Mouse (Mus musculus) olfactory bulb, adult 2 months (tissue): ENCODE measurements around the gene Slc47a1.
A peak's percentile ranks its signal among the peaks of the same experiment; 100 is the strongest.

Experiments
- CTCF ChIP-seq: fragments of 200-500 bp; IDR thresholded peaks from 2 replicates; pipeline ENCODE4 v1.5.1; 2012; ENCODE audit warnings: low read depth, mild to moderate bottlenecking, low read length, moderate library complexity; ENCODE audit not compliant: insufficient read depth
- POLR2A ChIP-seq: fragments of 200-500 bp; IDR thresholded peaks from 2 replicates; pipeline ENCODE4 v1.6.1; 2012; ENCODE audit warnings: mild to moderate bottlenecking, low read depth, low read length, moderate library complexity; ENCODE audit not compliant: insufficient read depth

DNA sequence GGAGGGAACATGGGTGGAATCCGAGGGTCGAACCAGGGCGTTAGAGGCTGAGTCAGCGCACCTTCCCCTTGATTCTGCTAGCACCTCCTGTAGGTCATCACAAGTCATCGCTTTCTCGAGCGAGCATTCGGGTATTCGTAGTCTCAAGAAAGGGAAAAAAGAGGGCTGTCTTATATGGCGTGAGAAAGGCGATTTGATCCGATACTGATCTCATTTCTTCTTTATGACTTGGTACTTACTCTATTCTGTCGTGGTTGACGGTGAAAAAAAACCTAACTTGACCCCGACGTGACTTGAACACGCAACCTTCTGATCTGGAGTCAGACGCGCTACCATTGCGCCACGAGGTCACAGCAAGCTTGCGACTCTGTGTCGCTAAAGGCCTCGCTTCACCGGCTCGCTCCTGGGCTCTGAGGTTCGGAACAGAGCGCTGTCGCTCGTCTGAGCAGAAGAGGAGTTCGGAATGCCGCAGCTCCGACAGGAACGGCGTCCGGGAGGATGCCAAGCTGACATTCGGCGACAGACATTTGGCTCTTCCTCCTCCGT is 29.6 kb upstream of the Slc47a1 start:
- peak; percentile 37; the same call in 1 of the 2 replicates for TF ChIP-seq CTCF
- no peak; the same call in 1 of the 2 replicates for TF ChIP-seq POLR2A
